Mouse (Mus musculus) testis, adult 2 months (tissue): ENCODE measurements at regions not wholly inside any gene's neighbourhood (a gene's known extent, or its start where the extent isn't known, plus 50 kb on each side); places are given as distances from the start of the nearest gene placed in this dataset.

ENCODE experiments used
- CTCF ChIP-seq: fragments of 200-500 bp; IDR thresholded peaks from 2 replicates; pipeline ENCODE4 v1.5.1; 2012; ENCODE audit warnings: low read depth, mild to moderate bottlenecking, inconsistent platforms, low read length, moderate library complexity; ENCODE audit not compliant: control insufficient read depth, insufficient read depth, insufficient replicate concordance
- POLR2A ChIP-seq: fragments of 200-500 bp; IDR thresholded peaks from 2 replicates; pipeline ENCODE4 v1.6.1; 2012; ENCODE audit warnings: low read depth, mild to moderate bottlenecking, inconsistent platforms, low read length, moderate library complexity; ENCODE audit not compliant: control insufficient read depth

DNA sequence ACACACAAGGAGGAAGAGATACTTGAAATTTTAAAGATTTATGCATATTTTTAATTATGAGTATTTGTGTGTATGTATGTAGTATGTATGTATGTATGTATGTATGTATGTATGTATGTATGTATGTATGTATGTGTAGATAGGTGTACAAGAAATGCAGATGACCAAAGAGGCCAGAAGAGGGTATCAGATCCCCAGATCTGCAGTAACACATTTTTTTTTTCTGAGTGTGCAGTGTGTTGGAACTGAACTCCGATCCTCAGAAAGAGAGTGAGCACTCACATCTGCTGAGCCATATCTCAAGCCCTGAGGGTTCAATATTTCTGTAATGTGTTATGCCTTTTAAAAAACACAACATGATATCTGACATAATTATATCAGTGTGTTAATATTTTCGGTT is 138.0 kb upstream of the Klf6 start:
- TF ChIP-seq POLR2A: no peak
- TF ChIP-seq CTCF: no peak
